Mouse (Mus musculus) ovary, adult 18-20 months (tissue): ENCODE results near the gene Farp1.
A peak's percentile ranks its signal among the peaks of the same experiment; 100 is the strongest.

Experiments
- DNase-seq: peaks from one replicate; pipeline ENCODE4 v3.0.0; 2022; ENCODE audit warnings: low spot score, mixed read lengths

Gene Farp1

DNA sequence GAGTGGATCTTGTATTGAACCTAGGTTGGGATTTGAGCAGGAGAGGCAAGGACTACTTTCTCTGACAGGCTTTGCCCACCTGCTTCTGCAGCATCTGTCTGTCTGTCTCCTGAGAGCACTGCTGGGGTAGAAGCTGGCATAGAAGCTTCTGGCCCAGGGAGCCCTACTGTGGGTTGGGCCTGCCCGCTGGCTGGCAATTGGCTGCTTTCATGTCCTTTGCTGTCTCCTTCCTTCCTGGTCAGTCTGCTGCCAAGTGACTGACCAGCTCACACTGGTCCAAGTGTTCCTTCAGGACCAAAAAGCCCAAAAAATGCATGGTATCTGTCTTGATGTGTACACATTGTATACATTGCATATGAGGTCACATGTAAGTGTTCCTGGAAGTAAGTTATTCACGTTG, 228.9 kb downstream of the Farp1 start:
- no peak for DNase-seq

DNA sequence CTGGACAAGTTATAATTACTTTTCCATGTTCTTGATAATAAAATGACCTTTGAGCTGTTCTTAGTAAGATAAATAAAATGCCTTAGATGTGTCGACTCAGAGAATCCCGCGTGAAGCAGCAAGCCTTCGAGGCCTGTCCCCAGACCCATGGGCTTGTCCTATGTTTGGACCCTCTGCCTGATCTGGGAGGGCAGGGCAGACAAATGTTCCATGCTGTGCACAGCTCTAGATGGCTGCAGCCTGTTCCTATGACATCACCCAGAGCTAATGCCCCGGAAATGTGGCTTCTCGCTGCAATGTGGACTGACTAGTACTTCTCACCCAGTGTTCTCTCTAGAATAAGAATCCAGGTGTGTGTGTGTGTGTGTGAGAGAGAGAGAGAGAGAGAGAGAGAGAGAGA, 229.5 kb downstream of the Farp1 start:
- DNase-seq, result no peak

DNA sequence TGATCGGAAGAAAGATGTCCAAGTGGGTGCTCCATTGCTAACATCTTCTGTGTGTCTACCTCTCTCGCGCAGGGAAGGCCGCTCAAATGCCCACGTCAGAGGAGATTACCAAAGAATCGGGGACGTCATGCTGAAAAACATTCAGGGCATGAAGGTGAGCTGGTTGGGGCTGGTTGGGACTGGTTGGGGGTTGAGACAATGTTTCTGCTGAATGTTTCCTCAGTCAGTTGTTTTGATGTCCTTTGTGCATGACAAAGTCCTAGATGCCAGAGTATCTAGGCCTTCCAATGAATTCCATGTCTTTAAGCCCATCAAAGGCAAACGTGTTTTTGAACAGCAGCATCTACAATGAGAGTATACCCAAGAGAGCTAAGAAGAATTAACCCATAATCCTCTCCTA, 232.8 kb downstream of the Farp1 start:
- no peak for DNase-seq

DNA sequence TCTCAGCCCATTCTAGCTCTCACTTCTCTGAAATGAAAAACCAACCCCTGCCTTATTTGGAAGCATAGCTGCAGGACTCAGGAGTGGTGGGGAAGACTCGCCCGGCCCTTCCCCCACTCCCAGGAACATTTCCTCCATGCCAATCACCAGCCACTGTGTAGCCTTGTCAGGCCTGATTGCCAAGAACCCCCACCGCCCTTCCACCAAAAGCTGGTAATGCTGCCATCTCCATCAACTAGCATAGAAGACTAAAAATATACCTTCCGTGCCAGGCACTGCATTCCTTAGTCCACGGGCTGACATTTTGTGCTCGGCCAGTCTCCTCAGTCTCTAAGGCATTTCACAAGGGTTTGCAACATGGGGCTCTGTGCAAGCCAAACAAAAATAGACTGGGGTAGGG, 235.5 kb downstream of the Farp1 start:
- no peak for DNase-seq

DNA sequence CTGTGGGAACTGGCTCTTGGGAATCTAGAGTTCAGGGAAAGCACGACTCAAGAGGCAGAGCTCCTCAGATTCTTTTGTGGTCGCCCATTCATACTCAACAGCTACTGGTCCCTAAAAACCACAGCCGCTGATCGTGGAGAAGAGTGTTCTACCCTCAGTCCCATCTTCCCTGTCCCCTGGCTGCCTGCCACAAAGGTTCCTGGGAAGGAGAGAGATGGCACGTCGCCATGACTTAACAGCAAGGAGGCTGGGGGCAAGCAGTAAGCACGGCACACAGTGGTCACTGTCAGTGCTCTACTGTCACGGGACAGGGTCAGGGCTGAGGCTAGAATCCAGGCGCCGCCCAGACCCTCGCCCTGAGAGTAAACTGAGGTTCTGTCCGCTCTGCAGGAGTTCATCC, 240.0 kb downstream of the Farp1 start:
- no peak for DNase-seq

DNA sequence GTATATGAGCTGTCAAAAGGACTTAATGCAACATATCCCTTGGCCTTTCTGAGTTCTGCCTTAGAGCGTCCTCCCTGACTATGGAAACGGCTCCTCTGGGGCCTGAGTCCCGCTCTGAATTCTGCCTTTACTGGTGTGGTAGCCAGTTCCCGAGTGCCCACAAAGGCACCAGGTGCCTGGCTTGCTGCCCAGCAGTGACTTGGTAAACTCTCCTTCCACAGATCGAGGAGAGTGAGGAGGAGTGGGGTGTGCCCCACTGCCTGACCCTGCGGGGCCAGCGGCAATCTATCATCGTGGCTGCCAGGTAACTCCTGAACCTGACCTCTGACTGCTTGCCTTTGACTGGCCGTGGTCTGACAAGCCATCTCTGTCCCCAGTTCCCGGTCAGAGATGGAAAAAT, 241.0 kb downstream of the Farp1 start:
- no peak for DNase-seq

DNA sequence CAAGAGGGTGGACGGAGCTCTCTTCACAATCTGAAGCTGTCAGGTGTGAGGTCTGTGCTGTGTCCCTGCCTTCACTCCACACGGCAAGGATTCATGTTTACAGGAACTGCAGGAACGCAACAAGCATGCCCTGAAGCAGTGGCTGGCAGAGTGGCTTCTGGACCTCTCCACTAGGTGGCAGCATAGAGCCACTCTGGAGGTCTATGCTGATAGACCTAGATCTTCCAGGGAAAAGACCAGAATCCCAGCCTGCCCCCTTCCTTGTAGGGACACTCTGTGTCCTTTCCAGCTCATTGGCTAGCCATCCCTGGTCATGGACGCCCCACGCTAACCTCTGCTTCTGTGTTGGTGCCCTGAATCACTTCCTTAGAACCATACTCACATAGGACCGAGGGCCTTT, 244.1 kb downstream of the Farp1 start:
- DNase-seq, result peak; percentile 44

DNA sequence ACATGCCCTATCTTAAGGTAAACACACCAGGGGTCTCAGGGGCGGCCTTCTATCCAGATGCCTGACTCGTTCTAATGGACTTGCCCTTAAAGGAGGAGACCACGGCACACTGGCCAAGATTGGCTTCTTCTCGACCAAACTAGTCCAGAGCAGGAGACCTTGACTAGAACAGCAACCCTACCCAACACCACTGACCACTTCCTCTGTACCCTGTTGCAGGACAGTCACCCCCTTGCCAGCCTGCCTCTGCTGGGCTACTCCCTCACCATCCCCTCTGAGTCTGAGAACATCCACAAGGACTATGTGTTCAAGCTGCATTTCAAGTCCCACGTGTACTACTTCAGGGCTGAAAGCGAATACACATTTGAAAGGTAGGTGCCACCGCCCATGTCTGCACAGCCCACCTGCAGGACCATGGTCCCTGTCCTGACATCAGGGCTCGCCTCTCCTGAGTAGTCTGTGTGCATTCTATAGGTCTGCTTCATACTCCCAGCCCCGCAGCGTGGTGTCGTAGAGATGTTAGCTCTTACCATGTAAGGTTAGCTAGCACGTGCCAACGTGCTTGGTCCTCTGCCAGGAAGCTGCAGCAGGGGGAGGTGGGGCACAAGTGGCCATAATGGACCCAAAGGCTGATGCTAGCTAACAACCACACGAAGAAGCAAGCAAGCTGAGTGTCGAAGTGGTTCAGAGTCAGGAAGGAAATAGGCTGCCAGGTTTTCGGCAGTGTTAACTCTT, 245.8 kb downstream of the Farp1 start:
- peak; percentile 33 for DNase-seq

DNA sequence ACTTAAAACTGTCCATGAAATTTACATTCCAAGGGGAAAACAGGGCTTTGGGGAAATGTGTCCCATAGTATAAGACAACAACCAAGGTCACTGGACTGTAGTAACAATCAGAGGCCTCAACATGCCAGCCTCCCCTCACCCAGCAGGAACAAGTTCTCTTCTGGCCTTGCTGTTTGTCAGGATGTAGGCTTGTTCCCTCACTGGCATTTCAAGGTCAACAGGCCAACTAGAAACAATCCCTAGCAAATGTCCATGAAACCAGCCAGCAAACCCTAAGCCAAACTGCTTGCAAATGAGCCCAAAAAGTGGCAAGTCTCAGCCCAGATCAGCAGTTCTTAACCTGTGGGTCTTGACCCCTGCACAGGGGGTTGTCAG, 246.3 kb downstream of the Farp1 start:
- peak; percentile 53 for DNase-seq

DNA sequence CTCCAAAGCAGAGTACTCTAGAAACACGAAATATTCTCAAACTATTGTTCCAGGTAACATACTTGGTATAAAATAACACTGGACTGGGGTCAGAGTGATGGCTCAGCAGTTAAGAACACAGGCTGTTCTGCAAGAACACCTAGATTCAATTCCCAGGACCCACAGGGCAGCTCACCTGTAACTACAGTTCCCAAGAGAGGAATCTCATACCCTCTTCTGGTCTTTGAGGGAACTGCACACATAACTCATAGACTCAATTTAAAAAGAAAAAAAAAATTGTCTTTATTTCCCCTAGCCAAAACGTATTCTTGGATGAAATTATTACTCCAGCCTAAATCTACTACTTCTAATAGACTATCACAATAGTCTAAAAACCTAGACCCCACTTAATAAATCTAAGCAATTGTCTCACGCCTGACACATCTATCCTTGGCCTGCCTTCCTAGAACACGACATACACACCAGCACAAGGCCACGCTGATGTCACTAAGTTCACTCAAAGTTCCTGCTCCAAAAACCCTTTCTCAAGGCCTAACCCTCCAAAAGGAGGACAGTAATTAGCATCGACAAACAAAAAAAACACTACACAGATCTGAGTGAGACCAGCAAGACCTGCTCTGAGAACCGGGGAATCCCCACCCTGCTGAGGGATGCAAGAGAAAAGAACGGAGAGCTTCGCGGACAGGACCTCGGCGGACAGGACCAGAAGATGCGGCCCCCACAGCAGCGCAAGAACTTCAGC, 250.6 kb downstream of the Farp1 start:
- no peak for DNase-seq

DNA sequence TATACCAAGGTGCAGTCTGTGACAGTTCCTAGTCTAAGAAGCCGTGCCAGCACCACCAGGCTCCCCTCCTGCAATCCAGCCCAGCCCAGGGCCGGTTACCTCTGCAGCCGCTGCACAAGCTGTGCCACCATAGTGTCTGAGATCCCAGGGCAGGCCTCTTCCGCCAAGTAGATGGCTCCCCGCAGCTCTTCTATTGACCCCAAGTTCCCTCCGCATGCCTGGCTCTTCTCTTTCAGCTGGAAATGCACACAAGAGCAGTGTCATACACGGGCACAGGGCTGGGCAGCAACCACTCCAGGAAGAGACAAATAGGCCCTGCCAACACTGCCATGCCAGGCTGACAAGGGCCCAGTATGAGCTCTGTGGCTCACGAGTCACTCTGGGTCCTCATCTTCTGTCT, 256.9 kb downstream of the Farp1 start:
- DNase-seq, result no peak

DNA sequence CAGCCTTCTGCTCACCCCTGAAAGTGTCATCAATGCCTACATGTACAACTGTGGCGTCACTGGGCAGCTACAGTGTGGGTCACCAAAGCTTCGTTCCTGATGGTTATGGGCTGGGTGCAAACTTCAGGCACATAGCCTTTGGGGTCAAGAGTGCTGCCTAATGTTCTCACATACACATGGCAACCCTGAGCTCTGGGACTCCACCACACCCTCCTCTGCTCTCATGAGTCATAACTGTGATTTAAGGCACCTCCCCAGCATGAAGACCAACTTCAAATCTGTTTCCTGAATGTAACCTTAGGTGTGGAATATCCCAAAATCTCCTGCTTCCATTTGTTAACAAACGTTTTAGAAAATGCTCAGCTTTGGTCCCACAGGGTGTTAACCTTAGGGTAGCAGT, 257.4 kb downstream of the Farp1 start:
- no peak for DNase-seq

DNA sequence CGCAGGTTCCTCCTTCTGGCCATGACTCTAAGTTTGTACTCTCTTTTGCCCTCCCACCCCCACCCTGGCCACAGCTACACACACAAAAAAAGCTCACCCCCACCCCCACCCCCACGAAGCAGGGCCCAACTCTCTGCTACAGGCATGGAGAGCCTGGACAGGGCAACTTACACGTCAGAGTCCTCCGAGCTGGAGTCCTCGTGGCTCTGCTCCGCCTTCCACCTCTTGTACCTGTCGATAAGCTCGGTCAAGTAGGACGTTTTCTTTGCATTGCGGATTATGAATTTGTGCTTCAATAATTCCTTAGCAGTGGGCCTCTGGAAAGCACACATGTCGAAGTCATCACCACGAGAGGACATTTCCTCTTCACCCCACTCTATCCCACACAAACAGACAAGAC, 259.5 kb downstream of the Farp1 start:
- no peak for DNase-seq

DNA sequence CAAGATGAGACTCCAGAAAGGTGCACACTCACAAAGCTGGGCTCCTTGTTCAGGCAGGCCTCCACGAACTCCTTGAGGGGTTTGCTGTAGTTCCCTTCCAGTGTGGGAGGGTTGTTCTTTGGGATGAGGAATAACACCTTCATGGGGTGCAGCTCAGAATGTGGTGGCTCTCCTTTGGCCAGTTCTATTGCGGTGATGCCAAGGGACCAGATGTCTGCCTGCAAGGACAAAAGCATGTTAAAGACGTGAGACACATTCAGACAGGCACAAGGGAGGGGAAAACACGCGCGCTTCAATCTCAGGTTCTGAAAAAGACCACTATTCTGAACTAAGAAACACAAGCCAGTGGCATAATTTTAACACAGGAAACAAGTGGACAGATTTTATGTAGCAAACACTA, 262.1 kb downstream of the Farp1 start:
- no peak for DNase-seq

DNA sequence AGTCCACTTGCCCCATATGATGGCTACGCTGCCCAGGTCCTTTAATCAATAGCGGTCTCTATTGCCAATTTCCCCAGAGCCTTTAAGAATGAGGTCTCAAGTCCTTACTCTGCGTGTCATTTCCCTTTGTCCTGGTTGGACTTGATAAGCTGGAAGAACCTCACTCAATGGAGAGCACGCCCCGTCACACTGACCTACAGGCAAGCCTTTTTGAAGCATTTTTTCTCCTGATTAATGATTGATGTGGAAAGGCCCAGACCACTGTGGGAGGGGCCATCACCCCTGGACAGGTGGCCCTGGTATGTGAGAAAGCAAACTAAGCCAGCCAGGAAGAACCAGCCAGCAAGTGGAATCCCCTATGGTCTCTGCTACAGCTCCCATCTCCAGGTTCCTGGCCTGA, 263.5 kb downstream of the Farp1 start:
- DNase-seq, result no peak

DNA sequence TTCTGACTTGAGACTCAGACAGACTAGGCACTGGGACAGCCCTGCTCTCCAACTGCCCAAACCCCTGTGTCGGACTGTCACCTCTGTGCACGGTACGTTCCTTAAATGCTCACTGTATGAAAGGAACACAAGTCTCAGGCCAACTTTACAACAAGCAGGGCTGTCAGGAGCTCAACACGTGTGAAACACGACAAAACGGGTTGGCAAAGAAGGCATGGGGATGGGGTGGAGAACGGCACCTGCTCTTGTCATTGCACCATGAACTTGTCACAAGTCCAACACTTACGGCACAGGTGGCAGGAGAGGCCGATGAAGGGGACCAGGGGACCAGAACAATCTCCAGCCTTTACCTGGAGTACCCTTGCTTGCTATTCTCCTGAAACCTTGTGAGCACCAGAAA, 264.1 kb downstream of the Farp1 start:
- DNase-seq, result no peak

DNA sequence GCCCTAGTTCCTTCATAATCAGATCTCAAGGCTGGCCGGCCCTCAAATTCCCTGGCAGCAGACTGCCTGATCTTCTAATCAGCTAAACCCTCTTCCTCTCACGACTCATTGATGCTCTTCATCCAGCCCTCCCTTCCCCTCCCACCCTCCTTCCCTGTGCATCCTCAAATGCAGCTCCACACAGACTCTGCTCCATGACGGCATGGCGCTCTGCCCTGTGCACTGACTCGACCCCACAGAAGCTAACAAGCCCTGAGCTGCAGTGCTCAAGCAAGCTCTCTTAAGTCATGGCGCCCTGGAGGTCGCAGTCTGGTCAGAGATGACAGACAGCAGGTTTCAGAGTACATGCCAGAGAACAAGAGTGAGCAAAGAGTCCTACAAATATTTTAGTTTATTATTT, 269.5 kb downstream of the Farp1 start:
- no peak for DNase-seq

DNA sequence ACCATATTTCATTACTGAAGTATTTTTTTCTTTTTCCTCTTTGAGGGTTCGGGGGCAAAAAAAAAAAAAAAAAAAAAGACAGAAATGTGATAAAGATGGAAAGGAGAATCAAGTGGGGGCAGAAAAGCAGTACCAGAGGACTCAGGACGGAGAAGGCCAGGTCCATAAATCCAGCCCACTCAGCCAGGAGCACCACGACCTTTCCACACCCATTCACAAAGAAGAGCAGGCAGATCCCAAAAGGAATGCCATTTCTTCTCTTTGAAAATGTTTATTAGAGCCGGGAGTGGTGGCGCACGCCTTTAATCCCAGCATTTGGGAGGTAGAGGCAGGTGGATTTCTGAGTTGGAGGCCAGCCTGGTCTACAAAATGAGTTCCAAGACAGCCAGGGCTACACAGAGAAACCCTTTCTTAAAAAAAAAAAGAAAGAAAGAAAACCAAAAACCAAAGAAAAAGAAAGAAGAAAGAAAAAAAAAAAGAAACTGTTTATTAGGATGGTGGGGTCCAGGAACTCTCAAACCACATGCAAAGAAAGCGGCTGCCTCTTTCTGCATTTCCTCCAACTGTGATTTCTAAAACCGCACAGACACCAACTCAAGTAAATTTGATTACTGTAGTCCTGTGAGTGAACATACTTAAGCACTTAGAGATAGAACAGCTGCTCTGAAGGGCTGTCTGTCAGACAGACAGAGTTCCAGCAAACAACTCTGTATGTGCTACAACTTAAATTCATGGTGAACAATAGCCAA, 270.5 kb downstream of the Farp1 start:
- no peak for DNase-seq

DNA sequence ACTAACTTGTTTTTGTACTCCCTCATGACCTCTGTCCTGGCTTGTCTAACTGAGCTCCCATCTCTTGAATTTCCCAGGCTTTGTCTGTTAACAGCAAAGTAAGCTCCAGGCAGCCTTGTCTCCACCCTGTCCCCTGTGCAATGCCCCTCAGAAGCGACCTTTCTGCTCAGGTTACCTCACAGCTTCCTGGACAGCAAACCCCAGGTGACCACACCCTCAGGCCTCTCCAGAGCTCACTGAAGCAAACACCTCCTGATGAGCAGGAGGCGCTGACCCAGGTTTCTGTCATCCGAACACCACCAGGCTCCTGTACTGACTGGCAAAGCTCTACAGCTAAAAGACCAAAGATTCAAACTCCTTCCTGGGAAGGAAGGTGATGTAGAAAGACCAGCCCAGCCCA, 274.9 kb downstream of the Farp1 start:
- DNase-seq, result no peak

DNA sequence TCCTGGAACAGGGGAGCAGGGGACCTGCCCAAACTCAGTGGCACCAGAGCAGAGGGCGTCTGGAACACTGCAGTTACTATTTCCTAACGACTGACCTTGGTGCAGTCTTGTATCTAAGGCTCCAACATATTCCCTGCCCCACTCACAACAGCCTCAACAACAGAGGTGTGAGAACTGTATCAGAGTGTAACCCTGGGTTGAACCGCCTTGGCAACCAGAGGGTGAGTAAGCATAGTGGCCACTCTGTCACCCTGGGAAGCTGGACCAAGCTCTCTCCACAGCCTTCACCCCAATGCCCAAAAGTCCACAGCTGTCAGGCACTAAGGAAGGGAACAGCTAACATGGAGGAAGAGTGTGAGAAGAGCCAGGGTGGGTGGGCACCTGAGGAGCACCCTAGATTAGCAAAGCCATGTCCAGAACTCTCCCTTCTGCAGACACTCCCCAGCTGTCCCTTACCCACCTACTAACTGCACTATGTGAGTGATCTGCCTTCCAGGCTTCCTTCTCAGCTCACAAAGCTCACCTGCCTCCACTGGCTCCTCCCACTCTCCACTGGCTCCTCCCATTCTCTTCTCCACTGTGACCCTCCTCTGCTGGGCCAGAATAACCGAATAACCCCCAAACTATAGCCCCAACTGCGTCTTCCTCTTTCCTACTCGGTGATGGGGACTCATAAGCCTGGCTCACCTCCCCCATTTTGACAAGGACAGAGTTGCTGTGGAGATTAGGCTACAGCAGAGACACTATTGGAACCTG, 275.5 kb downstream of the Farp1 start:
- DNase-seq, result no peak

DNA sequence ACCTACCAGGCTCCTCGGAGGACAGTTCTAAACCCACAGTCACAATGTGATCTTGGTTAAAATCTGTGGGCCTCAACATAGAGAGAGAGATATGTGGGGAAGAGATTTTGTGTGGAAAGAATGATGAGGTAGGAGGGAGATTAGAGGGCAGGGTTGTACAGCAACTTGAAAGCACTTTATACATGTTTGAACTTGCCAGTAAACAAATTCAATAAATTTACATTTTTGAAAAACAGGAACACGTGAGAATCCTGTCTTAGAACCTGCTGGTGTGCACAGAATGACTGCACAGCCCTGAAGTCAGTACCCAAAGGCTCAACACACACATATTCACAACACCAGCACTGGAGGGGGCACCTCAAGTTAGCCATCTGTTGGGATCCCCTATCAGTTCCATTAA, 276.1 kb downstream of the Farp1 start:
- no peak for DNase-seq

DNA sequence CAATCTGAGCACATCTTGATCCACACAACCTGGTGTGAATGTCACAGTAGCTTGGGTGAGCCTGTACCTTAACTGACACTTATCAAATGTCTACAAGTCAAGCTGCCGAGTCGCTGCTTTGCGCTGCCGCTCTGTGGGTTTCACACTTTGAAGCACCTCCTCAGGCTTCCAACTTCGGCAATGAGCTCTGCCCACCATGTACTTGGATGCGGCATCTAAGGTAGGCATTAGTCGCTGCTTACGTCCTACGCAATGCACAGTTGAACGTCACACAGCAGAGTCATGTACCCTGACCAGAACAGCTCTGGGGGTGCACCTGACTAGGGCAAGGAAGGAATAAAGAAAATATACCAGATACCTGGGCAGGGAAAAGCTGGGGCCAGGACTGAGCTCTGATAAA, 278.3 kb downstream of the Farp1 start:
- no peak for DNase-seq

DNA sequence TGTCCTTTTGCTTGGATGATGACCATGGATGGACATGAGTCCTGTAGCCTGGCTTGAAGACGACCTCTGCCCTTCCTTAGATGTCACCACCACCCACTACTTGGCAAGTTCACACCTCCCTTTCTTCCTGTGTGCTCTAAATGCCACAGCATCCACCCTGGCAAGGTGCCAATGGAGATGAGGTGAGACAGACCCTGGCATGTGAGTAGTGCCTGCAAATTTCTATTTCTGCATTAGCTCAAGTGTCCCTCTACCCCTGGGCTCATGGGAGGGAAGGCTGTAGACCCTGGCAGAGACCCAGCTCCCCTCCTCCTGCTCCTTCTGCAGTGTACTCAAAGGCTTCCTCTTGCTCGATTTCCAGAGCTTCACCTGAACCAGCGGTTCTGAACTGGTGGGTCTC, 279.9 kb downstream of the Farp1 start:
- DNase-seq, result no peak
